ENCODE assay signal across 29 mouse cellular contexts in the genomic region with DNA sequence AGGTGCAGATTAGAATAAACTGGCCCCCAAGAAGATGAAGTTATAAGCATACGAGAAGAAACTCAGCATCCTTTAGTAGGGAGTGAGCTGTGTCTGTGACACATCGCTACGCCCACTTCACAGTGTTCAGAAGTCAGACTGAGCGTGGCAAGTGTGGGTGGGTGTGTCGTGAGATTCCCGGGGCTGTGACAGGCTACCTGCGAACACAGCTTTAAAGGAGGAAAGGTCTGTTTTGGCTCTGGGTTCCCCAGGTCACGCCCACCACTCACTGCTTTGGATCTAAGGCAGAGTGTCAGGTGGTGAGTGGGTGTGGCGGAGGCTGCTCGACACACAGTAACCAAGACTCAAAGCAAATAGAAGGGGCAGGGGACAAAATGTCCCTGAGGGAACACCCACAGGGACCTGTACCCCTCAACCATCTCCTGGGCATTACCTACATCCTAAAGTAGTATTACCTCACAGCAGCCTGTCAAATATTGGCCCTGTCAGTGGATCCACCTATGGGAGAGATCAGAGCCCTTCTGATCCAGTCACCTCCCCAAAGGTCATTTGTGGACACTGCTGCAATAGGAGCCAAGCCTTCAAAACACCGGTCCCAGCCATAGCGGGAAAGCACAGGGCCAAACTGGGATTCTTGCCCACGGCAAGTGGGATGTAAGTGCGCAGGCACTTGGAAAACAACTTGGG. TPM values are rescaled to one million over a fixed set of nuclear protein-coding genes. Genes with fewer than 3 reads are reported as not detected.
DNase-seq lines count a peak whose midpoint lies in the region; ATAC-seq lines count a peak whose summit lies in the region.
"Had no signal": no experiment of that assay in that cellular context is flagged by ENCODE, and none has a peak within 500 bp of the region (broad histone marks: within the 10 kb centered on the region; RNA-seq: fewer than 3 reads in every experiment).

No protein-coding gene starts in this region.

- no peaks in the 10 kb centered on the region for H3K36me3 ChIP-seq in liver, embryonic 16.5 days (ENCODE audit: control insufficient read depth, insufficient read depth)
- no peaks in the 10 kb centered on the region for H3K36me3 ChIP-seq in liver, embryonic 12.5 days
- H3K36me3 ChIP-seq: forebrain, embryonic 10.5 days; heart, embryonic 15.5 days; kidney, embryonic 15.5 days; limb, embryonic 12.5 days; neural tube, embryonic 15.5 days had no signal

- no peak overlapping the region for H3K4me2 ChIP-seq in liver, embryonic 16.5 days (ENCODE audit: low read depth, low read length)
- no peak overlapping the region for H3K4me2 ChIP-seq in liver, embryonic 12.5 days
- H3K4me2 ChIP-seq: heart, embryonic 15.5 days; kidney, embryonic 15.5 days; limb, embryonic 12.5 days; neural tube, embryonic 15.5 days had no signal

- peak; percentile 23; the same call in 1 of the 2 replicates for ATAC-seq in liver, embryonic 16.5 days (ENCODE audit: low read depth)
- ATAC-seq in liver, embryonic 12.5 days = no peak
- ATAC-seq: forebrain, postnatal 0 days; hindbrain, embryonic 16.5 days; intestine, postnatal 0 days; Patski had no signal

- no peaks in the 10 kb centered on the region for H3K9me3 ChIP-seq in liver, embryonic 16.5 days (replicated peaks; ENCODE audit: control insufficient read depth, low read length)
- no peaks in the 10 kb centered on the region for H3K9me3 ChIP-seq in liver, embryonic 12.5 days (replicated peaks)
- H3K9me3 ChIP-seq: forebrain, embryonic 10.5 days; heart, embryonic 15.5 days; kidney, embryonic 15.5 days; limb, embryonic 12.5 days; neural tube, embryonic 15.5 days had no signal

- H3K27me3 ChIP-seq in liver, embryonic 16.5 days (ENCODE audit: control insufficient read depth, insufficient read depth, low read depth, low read length) = peaks cover 2% of the 10 kb centered on the region; the same call in 1 of the 2 replicates
- H3K27me3 ChIP-seq in liver, embryonic 12.5 days (replicated peaks) = peaks cover 31% of the 10 kb centered on the region
- H3K27me3 ChIP-seq: heart, embryonic 15.5 days; Patski had no signal

- peak; percentile 68 to 76 for DNase-seq in layer of hippocampus, adult 18-20 months (ENCODE audit: low spot score in 2 of 2)
- DNase-seq in layer of hippocampus, adult 9-10 months (ENCODE audit: low spot score) = no peak
- peak; percentile 80 for DNase-seq in frontal cortex, postnatal 36 days (ENCODE audit: low spot score in 2 of 2)
- peak; percentile 69 for DNase-seq in right cerebral cortex, postnatal 25 days
- no peak for DNase-seq in neural tube, embryonic 10.5 days (ENCODE audit: extremely low spot score, low spot score)
- DNase-seq in lung, postnatal 14 days = no peak
- DNase-seq: adrenal gland, postnatal 25 days; cerebellum, adult 18-20 months; forebrain, postnatal 0 days; gastrocnemius, postnatal 10 days; heart, postnatal 4 days; kidney, postnatal 4 days; lung, postnatal 10 days; midbrain, embryonic 14.5 days; thymus, postnatal 25 days had no signal

- no peak overlapping the region for H3K9ac ChIP-seq in liver, embryonic 16.5 days (ENCODE audit: low read depth, low read length)
- no peak overlapping the region for H3K9ac ChIP-seq in liver, embryonic 12.5 days
- H3K9ac ChIP-seq: forebrain, postnatal 0 days; heart, embryonic 15.5 days; kidney, embryonic 15.5 days; limb, embryonic 12.5 days; liver, embryonic 14.5 days; neural tube, embryonic 15.5 days had no signal

- no peak overlapping the region for H3K4me3 ChIP-seq in liver, embryonic 16.5 days (ENCODE audit: low read depth, low read length)
- H3K4me3 ChIP-seq in liver, embryonic 12.5 days = no peak overlapping the region
- H3K4me3 ChIP-seq: forebrain, embryonic 10.5 days; heart, embryonic 15.5 days; kidney, embryonic 15.5 days; limb, embryonic 12.5 days; myocyte; neural tube, embryonic 15.5 days had no signal

- 51% methylated on average over 14 of the region's 14 CpGs for WGBS in liver, embryonic 16.5 days (ENCODE audit: insufficient replicate concordance)
- 57% methylated on average over 14 of the region's 14 CpGs for whole genome bisulfite sequencing in liver, embryonic 12.5 days (ENCODE audit: insufficient replicate concordance)

- H3K27ac ChIP-seq in liver, embryonic 16.5 days (ENCODE audit: low read length) = no peak overlapping the region
- H3K27ac ChIP-seq in liver, embryonic 12.5 days = no peak overlapping the region
- H3K27ac ChIP-seq: forebrain, embryonic 10.5 days; heart, embryonic 15.5 days; kidney, embryonic 15.5 days; limb, embryonic 12.5 days; liver, embryonic 14.5 days; neural tube, embryonic 15.5 days had no signal

- no peaks in the 10 kb centered on the region for H3K4me1 ChIP-seq in liver, embryonic 16.5 days (ENCODE audit: control insufficient read depth, low read depth, low read length)
- no peaks in the 10 kb centered on the region for H3K4me1 ChIP-seq in liver, embryonic 12.5 days

RNA-seq across cellular contexts. Expression of gene 5031439G07Rik, which starts 9.6 kb away (rescaled TPM):
- 100 to 1,000 TPM in 1 of 2 experiments, 10 to 100 TPM in 1; 97.0 to 102 TPM for total RNA-seq in layer of hippocampus, adult 18-20 months (2021)
- 1.5 and 1.8 TPM in 2 replicates for polyA plus RNA-seq in liver, embryonic 16.5 days (2015; fragmentation: Nextera tagmentation; extraction: Ambion mirVana)
- polyA plus RNA-seq in liver, embryonic 12.5 days (2016; fragmentation: Nextera tagmentation; extraction: Ambion mirVana) = 3.6 and 4.9 TPM in 2 replicates

RNA-seq across cellular contexts. Expression of gene Upk3a, which starts 19.0 kb away (rescaled TPM):
- under 1 TPM in 1 of 2 experiments, not detected in 1; 0.40 TPM for total RNA-seq in layer of hippocampus, adult 18-20 months (2021)
- polyA plus RNA-seq in liver, embryonic 16.5 days (2015; fragmentation: Nextera tagmentation; extraction: Ambion mirVana) = 0.08 TPM in 1 of 2 replicates, not detected in the other
- polyA plus RNA-seq in liver, embryonic 12.5 days (2016; fragmentation: Nextera tagmentation; extraction: Ambion mirVana) = not detected in 2 replicates
- total RNA-seq: adrenal gland, postnatal 25 days; gastrocnemius, postnatal 10 days; heart, adult 8-10 months; heart, postnatal 4 days; megakaryocyte, adult 5-6 weeks had no signal
- polyA plus RNA-seq: forebrain, embryonic 10.5 days; limb, embryonic 12.5 days; liver, embryonic 14.5 days; myocyte; Patski had no signal

RNA-seq across cellular contexts. Expression of gene Fam118a, which starts 30.8 kb away (rescaled TPM):
- 10 to 100 TPM; 29.9 to 35.2 TPM for total RNA-seq in layer of hippocampus, adult 18-20 months (2021)
- 5.4 and 6.9 TPM in 2 replicates for polyA plus RNA-seq in liver, embryonic 16.5 days (2015; fragmentation: Nextera tagmentation; extraction: Ambion mirVana)
- polyA plus RNA-seq in liver, embryonic 12.5 days (2016; fragmentation: Nextera tagmentation; extraction: Ambion mirVana) = 11.2 and 11.4 TPM in 2 replicates

Comparison
In these comparisons a context has a peak if more than half of its experiments do, and no peak if none do; other contexts are left out.
1. DNase-seq: peak in layer of hippocampus, adult 18-20 months (2 of 2), frontal cortex, postnatal 36 days (2 of 2) and right cerebral cortex, postnatal 25 days (single experiment); none in layer of hippocampus, adult 9-10 months (single experiment), neural tube, embryonic 10.5 days (single experiment) and lung, postnatal 14 days (single experiment).